Mouse (Mus musculus) lung, postnatal 4 days (tissue): ENCODE measurements around the gene Smpd4.
"Not testable (repeated sequence)": the region's sequence is repeated elsewhere in the genome, so short reads cannot be mapped to it uniquely, and the experiment has no call there.

Source experiments
- DNase-seq, 2 experiments: peaks; one replicate each; pipeline ENCODE4 v3.0.0; 2021

Gene Smpd4

DNA sequence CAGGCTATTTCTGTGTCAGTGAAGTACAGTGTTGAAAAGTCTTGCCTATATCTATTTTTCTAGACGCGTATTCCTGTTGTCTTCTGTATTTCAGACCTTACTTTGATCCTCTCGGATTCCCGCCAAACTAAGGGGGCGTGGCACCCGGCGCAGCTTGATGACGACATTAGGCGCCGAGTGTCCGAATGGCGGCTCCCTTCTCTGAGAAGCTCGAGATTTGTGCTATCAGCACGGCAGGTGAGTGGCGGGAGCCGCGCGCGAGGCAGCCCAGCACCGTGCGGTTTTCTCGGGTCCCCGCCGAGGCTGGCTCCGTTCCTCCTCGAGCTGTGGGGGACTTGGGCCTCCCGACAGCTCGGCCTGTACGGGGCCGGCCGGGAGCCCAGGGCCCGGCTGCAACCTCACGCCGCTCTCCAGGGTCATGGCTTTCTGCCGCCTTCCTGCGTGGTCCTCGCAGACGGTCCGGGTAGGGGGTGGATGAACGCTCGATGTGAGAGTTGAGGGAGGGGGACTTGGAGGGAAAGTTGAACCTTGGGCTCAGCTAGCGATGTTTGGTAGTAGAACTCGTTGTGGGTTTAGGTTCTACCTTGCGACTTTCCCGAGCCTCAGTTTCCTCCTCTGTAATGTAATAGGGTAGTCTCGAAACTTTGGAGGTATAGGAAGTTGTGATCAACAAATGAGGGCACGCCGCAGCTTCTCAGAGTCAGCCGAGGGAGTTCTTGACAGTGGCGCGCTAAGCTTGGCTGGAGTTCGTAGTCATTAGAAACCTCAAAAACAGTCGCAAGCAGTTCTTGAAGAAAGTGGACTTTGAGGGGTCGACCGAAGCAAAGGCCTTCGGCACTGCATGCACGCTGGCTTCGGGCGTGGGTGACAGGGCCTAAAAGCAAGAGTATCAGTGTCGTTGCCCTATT is at the start of gene Smpd4:
Gene Smpd4, plus strand, starts transcription at position 157 of the 908 bp plus-strand sequence.
- peak; percentile 90 to 94 for DNase-seq

DNA sequence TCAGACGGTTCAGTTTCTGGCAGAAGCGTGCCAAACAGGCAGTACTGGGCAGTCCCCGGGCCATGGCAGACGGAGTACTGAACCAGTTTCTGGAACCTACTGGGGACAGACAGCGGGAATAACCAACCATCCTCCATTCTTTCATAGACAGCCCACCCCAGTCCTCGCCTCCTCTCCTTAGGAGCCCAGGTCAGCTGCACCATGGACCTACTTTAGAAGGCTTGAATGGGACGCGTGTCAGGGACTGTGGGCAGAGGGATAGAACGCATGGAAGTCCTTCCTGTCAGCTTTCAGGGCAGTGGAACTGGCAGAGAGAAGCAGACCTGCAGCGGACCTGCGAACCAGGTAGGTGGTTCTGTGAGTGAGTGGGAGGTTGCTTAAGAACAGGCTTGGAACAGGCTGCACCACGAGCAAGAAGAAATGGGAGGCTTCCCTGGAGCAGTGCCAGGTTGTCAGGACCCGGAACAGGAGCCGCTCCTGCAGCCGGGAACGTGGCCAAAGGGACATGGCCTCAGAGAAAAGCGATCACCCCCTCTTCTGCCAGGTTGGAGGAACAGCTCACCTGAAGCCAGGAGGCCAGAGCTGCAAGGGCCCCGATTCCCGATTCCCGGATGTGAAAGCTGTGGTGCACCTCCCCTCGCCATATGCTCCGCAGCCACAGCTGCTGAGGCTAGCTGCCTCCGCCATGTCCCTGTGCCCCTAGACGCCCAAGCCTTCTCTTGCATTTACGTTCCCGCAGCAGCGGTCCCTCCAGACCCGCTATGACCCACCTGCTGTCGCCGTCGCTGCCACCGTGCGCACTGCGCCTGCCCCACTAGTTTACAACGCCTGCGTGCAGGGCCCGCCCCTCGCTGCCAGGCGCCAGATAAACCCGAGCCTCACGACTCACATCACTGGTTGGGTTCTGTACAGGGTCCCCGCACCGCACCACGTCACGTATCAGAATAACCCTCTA is 43.0 kb upstream of the Smpd4 start:
- peak; percentile 76 to 84 for DNase-seq

DNA sequence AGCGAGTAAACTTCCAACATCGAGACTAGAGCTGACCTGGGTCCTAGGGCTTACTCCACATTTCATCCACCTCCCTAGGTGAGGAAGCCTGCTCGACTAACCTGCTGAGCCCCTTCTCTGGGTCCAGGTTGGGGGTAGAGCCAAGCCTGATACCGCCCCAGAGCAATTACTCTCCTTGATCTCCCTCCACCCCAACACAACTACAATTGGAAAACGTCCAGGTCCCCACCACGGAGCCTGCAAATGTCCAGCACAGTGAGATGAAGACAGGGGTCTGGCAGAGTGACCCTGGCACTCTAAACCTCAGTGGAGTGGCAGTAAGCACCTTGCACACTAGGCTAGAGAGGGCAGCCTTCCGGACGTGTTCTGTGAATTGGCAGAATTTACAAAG is 42.3 kb upstream of the Smpd4 start:
- no peak for DNase-seq

DNA sequence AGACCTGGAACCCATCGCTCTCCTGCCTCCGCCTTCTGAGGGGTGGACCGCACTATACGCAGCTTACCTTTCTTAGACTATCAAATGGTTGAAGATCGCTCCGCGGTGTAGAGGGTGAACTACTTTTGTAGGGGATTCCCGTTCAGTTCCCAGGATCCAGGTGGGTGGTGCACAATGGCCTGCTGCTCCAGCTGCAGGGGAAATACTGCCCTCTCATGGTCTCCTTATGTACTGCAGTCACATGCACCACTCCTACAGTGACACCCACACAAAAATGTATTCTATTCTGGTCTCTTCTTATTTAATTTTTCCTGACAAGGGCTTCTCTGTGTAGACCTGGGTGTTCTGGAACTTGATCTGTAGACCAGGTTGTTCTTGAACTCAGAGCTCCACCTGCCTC is 36.1 kb upstream of the Smpd4 start, which contains the start of gene Slc7a4:
Gene Slc7a4, minus strand, starts transcription at position 151 of the 400 bp plus-strand sequence.
- DNase-seq: peak in 1 of 2 experiments; percentile 27

DNA sequence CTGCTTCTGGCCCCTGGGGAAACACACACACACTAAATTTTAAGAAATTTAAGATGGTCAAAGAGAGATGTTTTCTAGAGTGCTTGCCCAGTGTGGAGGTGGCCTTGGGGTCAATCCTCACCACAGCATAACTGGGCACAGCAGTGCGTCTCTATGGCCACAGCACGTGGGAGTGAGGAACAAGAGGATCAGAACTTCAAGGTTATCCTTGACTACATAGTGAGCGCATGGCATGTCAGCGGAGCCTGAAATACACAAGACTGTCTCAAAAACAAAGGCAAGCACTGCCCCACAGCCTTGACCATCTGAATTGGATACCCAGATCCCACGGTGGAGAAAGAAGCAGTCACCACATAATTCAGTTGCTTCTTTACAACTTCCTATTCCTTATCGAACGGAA is 34.6 kb upstream of the Smpd4 start:
- DNase-seq: no peak

- no peak for DNase-seq
Observed at GRCm38 (mm10) chr16:17590731-17591130, 28.4 kb upstream of the Smpd4 start.

DNA sequence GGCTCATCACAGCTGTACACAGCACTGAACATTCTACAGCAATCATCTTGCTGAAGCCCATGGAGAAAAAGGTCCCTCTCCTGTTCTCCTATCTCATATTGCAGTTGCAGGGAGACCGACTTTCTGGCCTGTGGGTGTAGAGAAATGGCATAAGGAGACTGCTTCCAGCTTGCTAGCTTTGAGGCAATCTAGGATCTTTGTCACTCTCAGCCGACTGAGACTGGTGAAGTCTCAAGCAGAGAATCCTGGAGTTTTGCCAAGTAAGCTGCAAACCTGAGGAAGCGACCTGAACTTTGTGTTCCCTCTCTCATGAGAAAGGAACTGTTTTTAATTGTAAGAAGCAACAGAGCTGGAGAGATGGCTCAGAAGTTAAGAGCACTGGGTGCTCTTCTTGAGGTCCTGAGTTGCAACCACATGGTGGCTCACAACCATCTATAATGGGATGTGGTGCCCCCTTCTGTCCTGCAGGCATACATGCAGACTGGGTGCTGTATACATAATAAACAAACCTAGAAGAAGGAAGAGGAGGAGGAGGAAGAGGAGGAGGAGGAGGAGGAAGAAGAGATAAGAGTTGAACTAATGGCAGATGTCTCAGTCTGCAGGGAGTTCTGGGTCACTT is 18.1 kb upstream of the Smpd4 start:
- no peak for DNase-seq

GRCm38 (mm10) chr16:17604941-17605340 is 14.2 kb upstream of the Smpd4 start:
- no peak for DNase-seq

- DNase-seq: no peak
Observed at GRCm38 (mm10) chr16:17605684-17606083, 13.5 kb upstream of the Smpd4 start.

GRCm38 (mm10) chr16:17611383-17611782 is 7.8 kb upstream of the Smpd4 start:
- DNase-seq: no peak

GRCm38 (mm10) chr16:17614740-17615139 is 4.4 kb upstream of the Smpd4 start:
- not testable (repeated sequence) for DNase-seq

DNA sequence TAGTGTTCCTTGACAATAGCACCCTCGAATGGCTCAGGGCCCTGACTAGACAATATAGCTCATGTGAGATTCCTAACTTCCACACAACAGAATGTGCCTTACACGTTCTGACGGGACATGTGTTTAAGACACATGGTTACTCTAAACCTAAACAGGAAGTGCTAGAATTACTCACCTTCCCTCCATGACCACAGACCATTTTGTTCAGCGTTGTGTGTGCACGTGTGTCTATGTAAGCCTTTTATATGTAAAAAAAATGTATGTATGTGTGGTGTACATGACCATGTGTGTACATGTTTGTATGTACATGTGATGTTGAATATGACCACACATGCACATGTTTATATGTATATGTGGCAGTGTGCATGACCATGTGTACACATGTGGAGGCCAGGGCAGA is 2.9 kb upstream of the Smpd4 start:
- no peak for DNase-seq

GRCm38 (mm10) chr16:17617922-17618565 is 1.1 kb upstream of the Smpd4 start:
- peak; percentile 54 to 57 for DNase-seq

DNA sequence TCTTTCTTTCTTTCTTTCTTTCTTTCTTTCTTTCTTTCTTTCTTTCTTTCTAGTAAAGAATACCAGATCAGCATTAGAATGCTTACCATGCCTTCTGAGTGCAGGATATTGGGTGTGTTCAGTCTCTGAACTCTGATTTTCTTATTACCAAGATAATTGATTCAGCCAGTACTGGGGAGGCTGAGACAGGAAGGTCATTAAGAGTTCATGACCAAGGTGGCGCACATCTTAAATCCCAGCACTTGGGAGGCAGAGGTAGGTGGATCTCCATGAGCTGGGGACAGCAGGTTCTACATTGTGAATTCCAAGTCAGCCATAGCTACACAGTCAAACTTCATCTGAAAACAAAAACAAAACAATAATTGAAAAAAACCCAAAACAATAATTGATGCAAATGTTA is 2.8 kb downstream of the Smpd4 start:
- no peak for DNase-seq

DNA sequence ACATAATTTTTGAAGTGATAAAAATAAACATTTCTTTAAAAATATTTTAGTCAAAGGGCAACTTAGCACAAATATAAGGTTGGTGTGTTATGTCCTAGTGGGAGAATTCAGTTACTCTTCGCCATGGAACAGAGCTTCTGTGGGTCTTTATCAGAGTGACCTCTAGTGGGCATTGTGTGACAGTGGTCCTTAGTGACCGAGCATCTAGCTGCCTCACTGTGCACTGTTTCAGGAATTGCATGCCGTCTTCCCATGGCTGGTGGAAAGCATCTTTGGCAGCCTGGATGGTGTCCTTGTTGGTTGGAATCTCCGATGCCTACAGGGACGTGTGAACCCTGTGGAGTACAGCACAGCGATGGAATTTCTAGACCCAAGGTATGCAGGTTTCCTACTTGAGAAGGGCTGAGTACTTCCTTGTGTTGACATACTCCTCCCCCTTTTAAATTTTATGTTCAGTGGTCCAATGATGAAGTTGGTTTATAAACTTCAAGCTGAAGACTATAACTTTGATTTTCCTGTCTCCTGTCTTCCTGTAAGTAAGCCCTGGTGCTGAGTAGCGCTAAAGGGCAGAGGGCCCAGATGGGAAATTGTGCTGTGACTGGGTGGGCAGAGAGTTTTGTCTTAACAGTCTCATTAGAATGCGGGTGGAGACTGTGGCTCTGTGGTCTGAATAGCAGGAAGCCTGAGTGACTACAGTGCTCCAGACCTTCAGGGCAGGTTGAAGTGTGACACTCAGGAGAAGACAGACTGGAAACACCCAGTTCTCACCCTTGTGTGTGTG is 6.5 kb downstream of the Smpd4 start:
- DNase-seq: no peak

- no peak for DNase-seq
Observed at GRCm38 (mm10) chr16:17626269-17626555, 7.1 kb downstream of the Smpd4 start.

- DNase-seq: no peak
Observed at GRCm38 (mm10) chr16:17632580-17632979, 13.4 kb downstream of the Smpd4 start.

- no peak for DNase-seq
Observed at GRCm38 (mm10) chr16:17633481-17634181, 14.5 kb downstream of the Smpd4 start.

DNA sequence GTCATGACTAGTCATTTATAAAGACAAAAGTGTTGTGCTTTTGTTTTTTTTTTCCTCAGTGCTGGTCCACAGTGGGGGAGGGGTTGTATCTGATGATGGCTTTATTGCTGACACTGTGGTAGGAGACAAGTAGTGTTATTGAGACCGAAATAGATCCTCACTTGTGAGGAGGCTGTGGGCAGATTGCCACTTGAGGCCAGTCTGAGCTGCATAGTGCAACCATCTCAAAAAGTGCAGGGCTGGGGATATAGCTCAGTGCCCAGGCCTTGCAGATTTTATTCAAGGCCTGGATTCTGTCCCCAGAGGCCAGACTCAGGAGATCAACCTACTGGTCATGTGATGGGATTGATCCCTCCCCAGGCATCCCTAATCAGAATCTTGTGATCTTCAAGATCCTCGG is 17.8 kb downstream of the Smpd4 start:
- no peak for DNase-seq

- no peak for DNase-seq
Observed at GRCm38 (mm10) chr16:17637610-17638009, 18.5 kb downstream of the Smpd4 start.

GRCm38 (mm10) chr16:17638036-17638628 is 19.0 kb downstream of the Smpd4 start:
- no peak for DNase-seq
